ENCODE assay signal across 8 mouse cellular contexts in genomic region chr15:101453093-101453736, GRCm38 (mm10). TPM values are rescaled to one million over a fixed set of nuclear protein-coding genes. Genes with fewer than 3 reads are reported as not detected.
DNase-seq lines count a peak whose midpoint lies in the region; ATAC-seq and TF ChIP-seq lines count a peak whose summit lies in the region.

No protein-coding gene starts in this region.

- peaks cover 78% of the 10 kb centered on the region for H3K27me3 ChIP-seq in CH12.LX (replicated peaks)
- no peaks in the 10 kb centered on the region for H3K27me3 ChIP-seq in forebrain, embryonic 13.5 days
- no peaks in the 10 kb centered on the region for H3K27me3 ChIP-seq in heart, postnatal 0 days (ENCODE audit: control insufficient read depth, insufficient read depth, low read length)
- no peaks in the 10 kb centered on the region for H3K27me3 ChIP-seq in liver, embryonic 11.5 days (replicated peaks; ENCODE audit: control insufficient read depth, insufficient read depth, low read length)
- H3K27me3 ChIP-seq in neural tube, embryonic 11.5 days (ENCODE audit: control insufficient read depth, insufficient read depth, low read length) = no peaks in the 10 kb centered on the region
- no peaks in the 10 kb centered on the region for H3K27me3 ChIP-seq in stomach, postnatal 0 days (ENCODE audit: control insufficient read depth, insufficient read depth, low read length)

- TF ChIP-seq POLR2A in CH12.LX (IDR thresholded peaks at IDR 0.05; ENCODE audit: low read depth, low read length) = no peak

- ATAC-seq in forebrain, embryonic 13.5 days = no peak; the same call in 1 of the 2 replicates
- peak; percentile 85 for ATAC-seq in heart, postnatal 0 days (ENCODE audit: insufficient read depth, low read depth)
- peak; percentile 74 for ATAC-seq in liver, embryonic 11.5 days (replicated peaks; ENCODE audit: low FRiP score)
- ATAC-seq in neural tube, embryonic 11.5 days (ENCODE audit: insufficient read depth, low FRiP score, low TSS enrichment) = peak; percentile 45; the same call in 1 of the 2 replicates
- peak; percentile 83 for ATAC-seq in stomach, postnatal 0 days (ENCODE audit: low FRiP score, low TSS enrichment)

- H3K9ac ChIP-seq in CH12.LX (ENCODE audit: insufficient read depth, low read depth) = no peak overlapping the region
- no peak overlapping the region for H3K9ac ChIP-seq in forebrain, embryonic 13.5 days
- H3K9ac ChIP-seq in heart, postnatal 0 days (replicated peaks; ENCODE audit: low read depth, low read length) = no peak overlapping the region
- H3K9ac ChIP-seq in liver, embryonic 11.5 days (ENCODE audit: low read depth, low read length) = no peak overlapping the region
- H3K9ac ChIP-seq in neural tube, embryonic 11.5 days (ENCODE audit: low read length) = no peak overlapping the region
- no peak overlapping the region for H3K9ac ChIP-seq in stomach, postnatal 0 days (ENCODE audit: low read length)

- dilution Hi-C loops in CH12.LX (cut with MboI; ENCODE audit: extremely low pct_ligation_motif_present, extremely low pct_unique_long_range_greater_than_20kb, low sequenced_read_pairs) = no loop called here

- H3K4me2 ChIP-seq in CH12.LX (ENCODE audit: insufficient read depth, low read depth, poor library complexity, severe bottlenecking) = peak overlapping the region; percentile 44
- peak overlapping the region; percentile 27 for H3K4me2 ChIP-seq in forebrain, embryonic 13.5 days
- H3K4me2 ChIP-seq in heart, postnatal 0 days (ENCODE audit: low read depth, low read length) = no peak overlapping the region
- H3K4me2 ChIP-seq in liver, embryonic 11.5 days = peak overlapping the region; percentile 10; the same call in 1 of the 2 replicates
- H3K4me2 ChIP-seq in neural tube, embryonic 11.5 days (ENCODE audit: low read depth) = peak overlapping the region; percentile 15; the same call in 1 of the 2 replicates
- H3K4me2 ChIP-seq in stomach, postnatal 0 days (replicated peaks; ENCODE audit: low read depth) = no peak overlapping the region

- peak; percentile 69 for TF ChIP-seq RAD21 in CH12.LX (IDR thresholded peaks at IDR 0.05; ENCODE audit: low read depth, low read length)

- 7% methylated on average over 13 of the region's 13 CpGs for WGBS in forebrain, embryonic 13.5 days
- WGBS in heart, postnatal 0 days = 5% methylated on average over 13 of the region's 13 CpGs
- WGBS in liver, embryonic 11.5 days = 6% methylated on average over 13 of the region's 13 CpGs
- 6% methylated on average over 13 of the region's 13 CpGs for WGBS in neural tube, embryonic 11.5 days
- 7% methylated on average over 13 of the region's 13 CpGs for WGBS in stomach, postnatal 0 days

- DNase-seq in CH12.LX (ENCODE audit: extremely low read depth) = peak; percentile 73
- peak; percentile 66 for DNase-seq in c-Kit-positive CD71-negative TER-119-negative erythroid progenitor cells, embryonic 14.5 days (ENCODE audit: low read depth)
- peak; percentile 66 for DNase-seq in heart, postnatal 0 days (ENCODE audit: low spot score)
- DNase-seq in kidney, postnatal 14 days = peak; percentile 77
- DNase-seq in liver, embryonic 11.5 days (ENCODE audit: low spot score) = peak; percentile 63
- peak; percentile 82 for DNase-seq in neural tube, embryonic 11.5 days (ENCODE audit: low spot score)
- DNase-seq in stomach, postnatal 0 days (ENCODE audit: low spot score) = peak; percentile 88

- H3K9me3 ChIP-seq in CH12.LX (replicated peaks; ENCODE audit: low read length) = peaks cover 17% of the 10 kb centered on the region
- peaks cover 8% of the 10 kb centered on the region for H3K9me3 ChIP-seq in forebrain, embryonic 13.5 days (replicated peaks)
- H3K9me3 ChIP-seq in heart, postnatal 0 days (replicated peaks; ENCODE audit: control insufficient read depth, low read length) = peaks cover 5% of the 10 kb centered on the region; the same call in 1 of the 2 replicates
- no peaks in the 10 kb centered on the region for H3K9me3 ChIP-seq in liver, embryonic 11.5 days (ENCODE audit: control insufficient read depth, low read length)
- H3K9me3 ChIP-seq in neural tube, embryonic 11.5 days (ENCODE audit: control insufficient read depth, low read length) = no peaks in the 10 kb centered on the region
- H3K9me3 ChIP-seq in stomach, postnatal 0 days (ENCODE audit: control insufficient read depth, low read length) = no peaks in the 10 kb centered on the region

- H3K79me2 ChIP-seq in CH12.LX (replicated peaks; ENCODE audit: control insufficient read depth, extremely low read depth, insufficient read depth, poor library complexity, severe bottlenecking) = no peaks in the 10 kb centered on the region

- in situ Hi-C loops in CH12.LX (cut with MboI; ENCODE audit: low pct_ligation_motif_present, low pct_unique_long_range_greater_than_20kb, low sequenced_read_pairs) = loop anchor here (10.0 kb wide), 1 partner anchor 108 kb away; no protein-coding TSS in a partner anchor

- H3K27ac ChIP-seq in CH12.LX (ENCODE audit: insufficient read depth, low read depth) = no peak overlapping the region
- no peak overlapping the region for H3K27ac ChIP-seq in forebrain, embryonic 13.5 days
- H3K27ac ChIP-seq in heart, postnatal 0 days (ENCODE audit: low read depth) = no peak overlapping the region
- no peak overlapping the region for H3K27ac ChIP-seq in liver, embryonic 11.5 days (ENCODE audit: low read depth, low read length)
- no peak overlapping the region for H3K27ac ChIP-seq in neural tube, embryonic 11.5 days (ENCODE audit: low read depth, low read length)
- no peak overlapping the region for H3K27ac ChIP-seq in stomach, postnatal 0 days (replicated peaks)

- H3K4me1 ChIP-seq in CH12.LX (ENCODE audit: control insufficient read depth in 1 of 2, insufficient read depth in 2 of 2) = no peaks in the 10 kb centered on the region
- H3K4me1 ChIP-seq in forebrain, embryonic 13.5 days = peaks cover 1% of the 10 kb centered on the region; the same call in 1 of the 2 replicates
- no peaks in the 10 kb centered on the region for H3K4me1 ChIP-seq in heart, postnatal 0 days (ENCODE audit: control insufficient read depth, insufficient read depth)
- H3K4me1 ChIP-seq in liver, embryonic 11.5 days (replicated peaks; ENCODE audit: control insufficient read depth, insufficient read depth, low read length) = no peaks in the 10 kb centered on the region
- H3K4me1 ChIP-seq in neural tube, embryonic 11.5 days (ENCODE audit: control insufficient read depth, insufficient read depth, low read length) = no peaks in the 10 kb centered on the region
- H3K4me1 ChIP-seq in stomach, postnatal 0 days (replicated peaks; ENCODE audit: control insufficient read depth, insufficient read depth) = no peaks in the 10 kb centered on the region

- no peak for TF ChIP-seq EP300 in CH12.LX (IDR thresholded peaks at IDR 0.05; ENCODE audit: low read length)
- no peak for TF ChIP-seq EP300 in heart, postnatal 0 days (IDR thresholded peaks at IDR 0.05; ENCODE audit: low read depth)
- TF ChIP-seq EP300 in stomach, postnatal 0 days (optimal IDR thresholded peaks at IDR 0.05) = no peak

- no peaks in the 10 kb centered on the region for H3K36me3 ChIP-seq in CH12.LX (replicated peaks in 1 of 2; ENCODE audit: control insufficient read depth in 1 of 2, insufficient read depth in 1 of 2, low read length in 1 of 2)
- no peaks in the 10 kb centered on the region for H3K36me3 ChIP-seq in forebrain, embryonic 13.5 days (ENCODE audit: poor library complexity, severe bottlenecking)
- no peaks in the 10 kb centered on the region for H3K36me3 ChIP-seq in heart, postnatal 0 days (replicated peaks; ENCODE audit: control insufficient read depth, insufficient read depth, low read length)
- H3K36me3 ChIP-seq in liver, embryonic 11.5 days (ENCODE audit: control insufficient read depth, insufficient read depth, low read length) = no peaks in the 10 kb centered on the region
- no peaks in the 10 kb centered on the region for H3K36me3 ChIP-seq in neural tube, embryonic 11.5 days (ENCODE audit: control insufficient read depth, insufficient read depth, low read length)
- no peaks in the 10 kb centered on the region for H3K36me3 ChIP-seq in stomach, postnatal 0 days (ENCODE audit: control insufficient read depth, insufficient read depth, low read length)

- no peak overlapping the region for H3K4me3 ChIP-seq in CH12.LX (replicated peaks in 1 of 3; ENCODE audit: low read depth in 2 of 3, low read length in 2 of 3, poor library complexity in 1 of 3)
- H3K4me3 ChIP-seq in forebrain, embryonic 13.5 days = no peak overlapping the region
- H3K4me3 ChIP-seq in heart, postnatal 0 days (ENCODE audit: low read depth, low read length) = no peak overlapping the region
- no peak overlapping the region for H3K4me3 ChIP-seq in liver, embryonic 11.5 days (ENCODE audit: low read depth, low read length)
- H3K4me3 ChIP-seq in neural tube, embryonic 11.5 days (ENCODE audit: low read depth, low read length) = no peak overlapping the region
- H3K4me3 ChIP-seq in stomach, postnatal 0 days (ENCODE audit: low read depth, low read length) = no peak overlapping the region

- peak; percentile 73 to 84 for TF ChIP-seq CTCF in CH12.LX (conservative IDR thresholded peaks at IDR 0.05 in 1 of 2, IDR thresholded peaks at IDR 0.05 in 1 of 2; ENCODE audit: low read depth in 2 of 2, low read length in 2 of 2)
- TF ChIP-seq CTCF in heart, postnatal 0 days (IDR thresholded peaks at IDR 0.05; ENCODE audit: low read depth) = peak; percentile 71
- peak; percentile 86 for TF ChIP-seq CTCF in stomach, postnatal 0 days (IDR thresholded peaks at IDR 0.05; ENCODE audit: low read depth)

RNA-seq across cellular contexts. Expression of gene Krt88, which starts 5.7 kb away (rescaled TPM):
- total RNA-seq in CH12.LX (2012; rRNA removed) = not detected in 2 replicates
- not detected in 2 replicates for total RNA-seq in CH12.LX (2014; rRNA removed)
- not detected in 2 replicates for polyA plus RNA-seq in CH12.LX (2012; ENCODE audit: insufficient read length, low read depth)
- not detected in 2 replicates for polyA plus RNA-seq in forebrain, embryonic 13.5 days (2015; fragmentation: Nextera tagmentation; extraction: Ambion mirVana)
- total RNA-seq in heart, postnatal 0 days (2014; rRNA removed; ENCODE audit: low replicate concordance) = not detected in 2 replicates
- polyA plus RNA-seq in heart, postnatal 0 days (2015; fragmentation: Nextera tagmentation; extraction: Ambion mirVana) = not detected in 2 replicates
- polyA plus RNA-seq in liver, embryonic 11.5 days (2014; fragmentation: Nextera tagmentation; extraction: Ambion mirVana) = not detected in 2 replicates
- not detected in 2 replicates for polyA plus RNA-seq in neural tube, embryonic 11.5 days (2014; fragmentation: Nextera tagmentation; extraction: Ambion mirVana)
- 0.15 TPM in 1 of 2 replicates, not detected in the other for polyA plus RNA-seq in stomach, postnatal 0 days (2015; fragmentation: Nextera tagmentation; extraction: Ambion mirVana)

RNA-seq across cellular contexts. Expression of gene Krt81, which starts 10.3 kb away (rescaled TPM):
- total RNA-seq in CH12.LX (2012; rRNA removed) = not detected in 2 replicates
- total RNA-seq in CH12.LX (2014; rRNA removed) = not detected in 2 replicates
- not detected in 2 replicates for polyA plus RNA-seq in CH12.LX (2012; ENCODE audit: insufficient read length, low read depth)
- not detected in 2 replicates for polyA plus RNA-seq in forebrain, embryonic 13.5 days (2015; fragmentation: Nextera tagmentation; extraction: Ambion mirVana)
- not detected in 2 replicates for total RNA-seq in heart, postnatal 0 days (2014; rRNA removed; ENCODE audit: low replicate concordance)
- not detected in 2 replicates for polyA plus RNA-seq in heart, postnatal 0 days (2015; fragmentation: Nextera tagmentation; extraction: Ambion mirVana)
- polyA plus RNA-seq in liver, embryonic 11.5 days (2014; fragmentation: Nextera tagmentation; extraction: Ambion mirVana) = not detected in 2 replicates
- not detected in 2 replicates for polyA plus RNA-seq in neural tube, embryonic 11.5 days (2014; fragmentation: Nextera tagmentation; extraction: Ambion mirVana)
- not detected in 2 replicates for polyA plus RNA-seq in stomach, postnatal 0 days (2015; fragmentation: Nextera tagmentation; extraction: Ambion mirVana)

RNA-seq across cellular contexts. Expression of gene Krt87, which starts 14.6 kb away (rescaled TPM):
- total RNA-seq in CH12.LX (2012; rRNA removed) (0.08 TPM in 1 of 2 replicates, not detected in the other), CH12.LX (2014; rRNA removed) (not detected in 2 replicates)
- 0.11 and 0.16 TPM in 2 replicates for polyA plus RNA-seq in CH12.LX (2012; ENCODE audit: insufficient read length, low read depth)
- 0.10 TPM in 1 of 2 replicates, not detected in the other for polyA plus RNA-seq in forebrain, embryonic 13.5 days (2015; fragmentation: Nextera tagmentation; extraction: Ambion mirVana)
- total RNA-seq in heart, postnatal 0 days (2014; rRNA removed; ENCODE audit: low replicate concordance) = not detected in 2 replicates
- not detected in 2 replicates for polyA plus RNA-seq in heart, postnatal 0 days (2015; fragmentation: Nextera tagmentation; extraction: Ambion mirVana)
- polyA plus RNA-seq in liver, embryonic 11.5 days (2014; fragmentation: Nextera tagmentation; extraction: Ambion mirVana) = not detected in 2 replicates
- polyA plus RNA-seq in neural tube, embryonic 11.5 days (2014; fragmentation: Nextera tagmentation; extraction: Ambion mirVana) = 0.41 TPM in 1 of 2 replicates, not detected in the other
- 0.23 and 0.24 TPM in 2 replicates for polyA plus RNA-seq in stomach, postnatal 0 days (2015; fragmentation: Nextera tagmentation; extraction: Ambion mirVana)

RNA-seq across cellular contexts. Expression of gene Krt86, which starts 20.1 kb away (rescaled TPM):
- total RNA-seq in CH12.LX (2012; rRNA removed) (not detected in 2 replicates), CH12.LX (2014; rRNA removed) (not detected in 2 replicates)
- not detected in 2 replicates for polyA plus RNA-seq in CH12.LX (2012; ENCODE audit: insufficient read length, low read depth)
- polyA plus RNA-seq in forebrain, embryonic 13.5 days (2015; fragmentation: Nextera tagmentation; extraction: Ambion mirVana) = not detected in 2 replicates
- not detected in 2 replicates for total RNA-seq in heart, postnatal 0 days (2014; rRNA removed; ENCODE audit: low replicate concordance)
- not detected in 2 replicates for polyA plus RNA-seq in heart, postnatal 0 days (2015; fragmentation: Nextera tagmentation; extraction: Ambion mirVana)
- not detected in 2 replicates for polyA plus RNA-seq in liver, embryonic 11.5 days (2014; fragmentation: Nextera tagmentation; extraction: Ambion mirVana)
- not detected in 2 replicates for polyA plus RNA-seq in neural tube, embryonic 11.5 days (2014; fragmentation: Nextera tagmentation; extraction: Ambion mirVana)
- polyA plus RNA-seq in stomach, postnatal 0 days (2015; fragmentation: Nextera tagmentation; extraction: Ambion mirVana) = 0.05 TPM in 1 of 2 replicates, not detected in the other

RNA-seq across cellular contexts. Expression of gene Krt83, which starts 38.1 kb away (rescaled TPM):
- total RNA-seq in CH12.LX (2012; rRNA removed) (not detected in 2 replicates), CH12.LX (2014; rRNA removed) (not detected in 2 replicates)
- polyA plus RNA-seq in CH12.LX (2012; ENCODE audit: insufficient read length, low read depth) = not detected in 2 replicates
- polyA plus RNA-seq in forebrain, embryonic 13.5 days (2015; fragmentation: Nextera tagmentation; extraction: Ambion mirVana) = not detected in 2 replicates
- not detected in 2 replicates for total RNA-seq in heart, postnatal 0 days (2014; rRNA removed; ENCODE audit: low replicate concordance)
- not detected in 2 replicates for polyA plus RNA-seq in heart, postnatal 0 days (2015; fragmentation: Nextera tagmentation; extraction: Ambion mirVana)
- not detected in 2 replicates for polyA plus RNA-seq in liver, embryonic 11.5 days (2014; fragmentation: Nextera tagmentation; extraction: Ambion mirVana)
- polyA plus RNA-seq in neural tube, embryonic 11.5 days (2014; fragmentation: Nextera tagmentation; extraction: Ambion mirVana) = not detected in 2 replicates
- polyA plus RNA-seq in stomach, postnatal 0 days (2015; fragmentation: Nextera tagmentation; extraction: Ambion mirVana) = 0.16 TPM in 1 of 2 replicates, not detected in the other

Comparison
In these comparisons a context has a peak if more than half of its experiments do, and no peak if none do; other contexts are left out.
1. H3K4me2 ChIP-seq: peak in CH12.LX (single experiment), forebrain, embryonic 13.5 days (single experiment), liver, embryonic 11.5 days (single experiment) and neural tube, embryonic 11.5 days (single experiment); none in heart, postnatal 0 days (single experiment) and stomach, postnatal 0 days (single experiment).
2. Peak in every context shown above with its lines, with median percentiles within 50 percentile points of each other: DNase-seq and CTCF ChIP-seq.